Mouse (Mus musculus) heart, adult 9 months (tissue): Measurements from ENCODE around the gene Agfg1.
"Not testable (repeated sequence)": the region's sequence is repeated elsewhere in the genome, so short reads cannot be mapped to it uniquely, and the experiment has no call there.

Experiments used
- DNase-seq, 2 experiments: peaks; one replicate each; pipeline ENCODE4 v3.0.0; 2022; ENCODE audit warnings: low spot score in 2 of 2

Gene Agfg1

DNA sequence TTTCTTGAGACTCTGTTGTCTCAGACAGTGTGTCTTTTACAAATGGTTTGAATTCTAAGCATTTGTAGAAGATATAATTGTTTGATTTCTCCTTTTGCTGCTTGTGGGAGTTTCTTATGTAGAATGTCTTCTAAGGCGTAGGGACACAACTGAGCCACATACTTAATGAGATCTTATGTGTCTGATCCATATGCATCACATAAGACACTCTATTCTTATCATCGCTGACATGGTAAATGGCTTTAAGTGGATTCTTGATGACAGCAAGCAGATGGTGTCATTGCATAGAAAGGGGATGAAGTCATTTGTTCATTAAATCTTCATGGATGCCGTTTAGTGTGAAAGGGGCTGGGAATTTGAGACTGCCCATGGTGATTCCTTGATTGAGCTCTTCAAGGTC lies 66.6 kb downstream of the Agfg1 start:
- no peak for DNase-seq

DNA sequence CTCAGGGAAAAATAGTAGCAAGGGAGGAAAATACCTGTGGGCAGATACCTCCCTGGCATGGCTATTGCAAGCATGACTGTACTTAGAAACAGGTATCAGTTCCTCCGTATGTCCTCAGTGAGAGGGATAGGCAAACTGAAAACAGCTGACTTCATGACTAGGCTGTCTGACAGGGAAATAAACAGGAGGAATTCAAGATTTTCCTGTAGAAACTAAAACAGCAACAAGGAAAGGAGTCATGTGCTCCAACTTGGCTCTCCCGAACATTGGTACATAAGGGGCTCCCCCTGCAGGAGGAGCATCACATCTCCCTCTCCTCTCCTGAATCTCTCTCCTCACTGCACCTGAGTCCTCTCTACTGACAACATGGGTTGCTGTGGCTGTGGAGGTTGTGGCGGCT lies 73.7 kb downstream of the Agfg1 start, which contains the start of gene A030005L19Rik:
Gene A030005L19Rik (plus strand): TSS at position 301 of the 400 bp plus-strand sequence.
- DNase-seq = no peak

DNA sequence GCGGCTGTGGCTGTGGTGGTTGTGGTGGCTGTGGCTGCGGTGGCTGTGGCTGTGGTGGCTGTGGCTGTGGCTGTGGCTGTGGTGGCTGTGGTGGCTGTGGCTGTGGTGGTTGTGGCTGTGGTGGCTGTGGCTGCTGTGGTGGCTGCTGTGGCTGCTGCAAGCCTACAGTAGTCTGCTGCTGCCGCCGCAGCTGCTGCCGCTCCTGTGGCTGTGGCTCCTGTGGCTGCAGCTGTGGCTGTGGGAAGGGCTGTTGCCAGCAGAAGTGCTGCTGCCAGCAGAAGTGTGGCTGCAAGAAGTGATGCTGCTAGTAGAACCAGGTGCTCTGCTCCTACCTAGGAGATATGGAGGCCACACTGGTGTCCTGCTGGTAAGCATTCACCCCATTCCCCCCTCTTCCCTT lies 74.2 kb downstream of the Agfg1 start:
- DNase-seq = not testable (repeated sequence)

DNA sequence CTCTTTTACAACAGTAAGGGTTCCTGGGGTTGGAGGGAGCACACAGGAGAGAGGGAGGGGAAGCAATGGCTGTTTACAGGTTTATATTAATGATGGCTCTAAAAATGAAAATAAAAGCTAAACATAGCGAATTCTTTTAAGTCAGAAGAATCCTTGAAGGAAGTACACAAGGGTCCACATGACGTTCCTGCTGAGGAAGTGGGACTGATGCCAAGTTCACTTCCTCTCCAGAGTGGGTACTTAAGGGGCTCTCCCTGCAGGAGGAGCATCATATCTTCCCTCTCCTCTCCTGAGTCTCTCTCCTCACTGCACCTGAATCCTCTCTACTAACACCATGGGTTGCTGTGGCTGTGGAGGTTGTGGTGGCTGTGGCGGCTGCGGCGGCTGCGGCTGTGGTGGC lies 85.4 kb downstream of the Agfg1 start, which contains the start of gene A030014E15Rik:
Gene A030014E15Rik (plus strand): TSS at position 268 of the 400 bp plus-strand sequence.
- no peak for DNase-seq

DNA sequence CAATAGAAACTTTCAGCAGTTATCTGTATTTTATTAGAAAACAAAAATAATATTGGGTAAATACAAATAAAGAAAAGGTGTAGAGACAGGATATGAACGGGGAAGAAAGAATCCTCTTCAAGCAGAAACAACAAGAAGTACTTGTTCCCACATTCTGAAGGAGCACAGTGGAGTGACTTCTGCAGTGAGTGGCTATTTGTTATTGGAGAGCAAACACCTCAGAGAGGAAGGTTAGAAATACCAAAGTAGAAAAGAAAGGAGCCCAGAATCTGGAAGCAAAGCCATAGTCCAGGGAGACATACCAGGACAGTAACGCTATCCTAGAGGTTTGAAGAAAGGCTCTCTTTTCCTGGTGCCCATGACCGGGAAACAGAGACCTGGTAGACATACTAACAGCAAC lies 91.3 kb downstream of the Agfg1 start:
- not testable (repeated sequence) for DNase-seq

DNA sequence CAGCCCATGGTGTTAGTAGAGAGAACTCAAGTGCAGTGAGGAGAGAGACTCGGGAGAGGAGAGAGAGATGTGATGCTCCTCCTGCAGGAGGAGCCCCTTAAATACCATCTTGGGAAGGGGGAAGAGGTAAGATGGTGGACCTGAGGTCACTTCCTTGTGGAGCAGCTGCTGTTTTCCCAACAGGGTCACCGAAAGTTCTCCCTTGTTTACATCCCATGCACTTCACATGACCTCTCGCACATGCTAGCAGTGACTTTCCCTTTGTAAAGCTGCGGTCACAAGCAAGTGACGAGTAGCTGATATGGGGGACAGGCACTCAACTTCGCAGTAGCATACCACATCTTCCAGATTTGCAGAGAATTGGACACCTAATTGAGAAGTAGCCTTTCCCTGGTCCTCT lies 92.0 kb downstream of the Agfg1 start, which contains the start of gene Gm6217:
Gene Gm6217 (minus strand): TSS at position 74 of the 400 bp plus-strand sequence.
- not testable (repeated sequence) for DNase-seq

DNA sequence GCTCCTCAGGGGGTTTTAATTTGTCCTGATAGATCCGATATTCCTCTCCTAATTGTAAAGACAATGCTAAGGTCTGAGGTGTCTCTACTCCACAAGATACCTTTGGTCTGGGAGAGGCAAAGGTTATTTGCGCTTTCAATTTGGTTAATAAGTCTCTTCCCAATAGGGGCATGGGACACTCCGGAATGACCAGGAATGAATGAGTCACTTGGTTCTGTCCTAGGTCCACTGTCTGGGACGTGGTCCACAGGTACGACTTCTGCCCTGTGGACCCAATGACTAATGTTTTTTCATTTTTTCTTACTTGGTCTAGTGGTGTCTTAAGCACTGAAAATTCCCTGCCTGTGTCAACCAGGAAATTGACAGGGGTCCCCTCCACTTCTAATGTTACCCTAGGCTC lies 99.4 kb downstream of the Agfg1 start:
- no peak for DNase-seq

DNA sequence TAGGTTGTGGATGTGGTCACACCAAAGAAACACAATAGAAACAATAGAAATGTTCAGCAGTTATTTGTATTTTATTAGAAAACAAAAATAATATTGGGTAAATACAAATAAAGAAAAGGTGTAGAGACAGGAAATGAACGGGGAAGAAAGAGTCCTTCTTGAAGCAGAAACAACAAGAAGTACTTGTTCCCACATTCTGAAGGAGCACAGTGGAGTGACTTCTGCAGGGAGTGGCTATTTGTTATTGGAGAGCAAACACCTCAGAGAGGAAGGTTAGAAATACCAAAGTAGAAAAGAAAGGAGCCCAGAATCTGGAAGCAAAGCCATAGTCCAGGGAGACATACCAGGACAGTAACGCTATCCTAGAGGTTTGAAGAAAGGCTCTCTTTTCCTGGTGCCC lies 103.2 kb downstream of the Agfg1 start:
- DNase-seq = not testable (repeated sequence)

DNA sequence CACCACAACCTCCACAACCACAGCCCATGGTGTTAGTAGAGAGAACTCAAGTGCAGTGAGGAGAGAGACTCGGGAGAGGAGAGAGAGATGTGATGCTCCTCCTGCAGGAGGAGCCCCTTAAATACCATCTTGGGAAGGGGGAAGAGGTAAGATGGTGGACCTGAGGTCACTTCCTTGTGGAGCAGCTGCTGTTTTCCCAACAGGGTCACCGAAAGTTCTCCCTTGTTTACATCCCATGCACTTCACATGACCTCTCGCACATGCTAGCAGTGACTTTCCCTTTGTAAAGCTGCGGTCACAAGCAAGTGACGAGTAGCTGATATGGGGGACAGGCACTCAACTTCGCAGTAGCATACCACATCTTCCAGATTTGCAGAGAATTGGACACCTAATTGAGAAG lies 104.0 kb downstream of the Agfg1 start, which contains the start of gene A030003K21Rik:
Gene A030003K21Rik (minus strand): TSS at position 94 of the 400 bp plus-strand sequence.
- DNase-seq = not testable (repeated sequence)

DNA sequence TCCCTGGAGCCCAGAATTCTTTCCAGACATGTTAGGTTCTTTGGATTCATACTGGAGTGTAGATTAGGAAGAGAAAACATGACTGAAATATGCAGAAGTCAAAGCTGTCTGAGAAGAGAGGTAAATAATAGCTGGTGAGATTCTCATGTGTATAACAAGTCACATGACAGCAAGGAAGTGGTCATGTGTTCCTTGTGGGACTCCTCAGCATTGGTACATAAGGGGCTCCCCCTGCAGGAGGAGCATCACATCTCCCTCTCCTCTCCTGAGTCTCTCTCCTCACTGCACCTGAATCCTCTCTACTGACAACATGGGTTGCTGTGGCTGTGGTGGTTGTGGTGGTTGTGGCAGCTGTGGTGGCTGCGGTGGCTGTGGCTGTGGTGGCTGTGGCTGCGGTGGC lies 106.7 kb downstream of the Agfg1 start:
- not testable (repeated sequence) for DNase-seq

DNA sequence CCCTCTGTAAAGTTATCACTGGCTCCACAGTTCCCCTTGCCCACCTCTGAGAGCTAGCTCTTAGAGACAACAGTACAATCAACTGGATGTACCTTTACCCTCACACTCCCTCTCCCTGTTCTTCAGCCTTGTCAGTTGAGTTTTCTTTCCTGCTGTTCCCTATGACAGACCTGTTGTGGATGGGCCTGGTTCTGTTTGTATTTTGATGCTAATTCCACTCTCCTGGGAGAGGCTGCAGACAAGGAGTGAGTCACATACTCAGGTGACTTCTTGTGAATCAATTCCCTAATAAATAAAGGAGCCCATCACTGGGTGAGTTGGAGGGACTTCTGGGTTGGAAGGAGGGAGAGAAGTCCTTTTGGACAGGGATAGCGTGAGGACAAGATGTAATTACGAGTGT lies 109.3 kb downstream of the Agfg1 start:
- DNase-seq = no peak
